Mouse (Mus musculus): ENCODE data around the gene Mettl7b.

GRCm38 (mm10) chr10:128935826-128936440 lies 24.9 kb downstream of the Mettl7b start:
- TF ChIP-seq GATA1 (IDR thresholded peaks at IDR 0.05; ENCODE audit: low read length) (no peak), TAL1 (IDR thresholded peaks at IDR 0.05; ENCODE audit: low read length) (no peak)
